In the genomic region with DNA sequence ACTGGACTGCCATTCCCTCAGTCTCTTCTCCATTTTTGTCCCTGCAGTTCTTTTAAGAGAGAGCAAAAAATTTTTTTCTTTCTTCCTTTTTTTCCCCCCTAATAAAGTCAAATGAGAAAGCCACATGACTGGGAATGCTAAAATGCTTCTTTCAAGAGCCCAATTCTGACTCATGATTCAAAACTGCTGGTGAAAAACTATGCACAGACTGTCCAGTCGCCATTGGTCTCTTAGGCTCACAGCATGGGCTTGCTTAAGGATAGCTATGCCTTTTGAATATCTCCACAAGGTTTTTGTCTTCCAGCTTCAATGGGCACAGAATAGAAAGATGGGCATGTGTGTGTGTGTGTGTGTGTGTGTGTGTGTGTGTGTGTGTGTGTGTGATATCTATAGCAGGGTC, we compare ENCODE assay signal across 20 mouse cellular contexts.
"Had no signal": no experiment of that assay in that cellular context is flagged by ENCODE, and none has a peak within 500 bp of the region (broad histone marks: within the 10 kb centered on the region; RNA-seq: fewer than 3 reads in every experiment).

No protein-coding gene starts in this region.

- H3K4me3 ChIP-seq: limb, embryonic 12.5 days; limb, embryonic 15.5 days; midbrain, embryonic 12.5 days; midbrain, embryonic 15.5 days; neural tube, embryonic 13.5 days had no signal

- H3K27ac ChIP-seq: limb, embryonic 12.5 days; limb, embryonic 15.5 days; liver, embryonic 14.5 days; macrophage; midbrain, embryonic 12.5 days; midbrain, embryonic 15.5 days; neural tube, embryonic 13.5 days; stomach, postnatal 0 days had no signal

- H3K27me3 ChIP-seq: limb, embryonic 12.5 days; limb, embryonic 15.5 days; midbrain, embryonic 12.5 days; midbrain, embryonic 15.5 days; neural tube, embryonic 13.5 days had no signal

- ATAC-seq: liver, postnatal 0 days; lung, postnatal 0 days; midbrain, embryonic 15.5 days had no signal

- H3K4me2 ChIP-seq: limb, embryonic 12.5 days; limb, embryonic 15.5 days; liver, embryonic 11.5 days; lung, embryonic 14.5 days; midbrain, embryonic 12.5 days; midbrain, embryonic 15.5 days; neural tube, embryonic 13.5 days had no signal

- H3K9ac ChIP-seq: limb, embryonic 12.5 days; limb, embryonic 15.5 days; liver, embryonic 14.5 days; liver, postnatal 0 days; lung, embryonic 14.5 days; midbrain, embryonic 12.5 days; midbrain, embryonic 15.5 days; neural tube, embryonic 13.5 days had no signal

- H3K4me1 ChIP-seq: midbrain, embryonic 12.5 days; midbrain, embryonic 15.5 days; neural tube, embryonic 13.5 days had no signal

- DNase-seq: kidney, adult 9 months; kidney, postnatal 14 days; kidney, postnatal 4 days; left cerebral cortex, postnatal 4 days; liver, postnatal 0 days; lung, embryonic 14.5 days; right cerebral cortex, postnatal 4 days; thymus, adult 2 months; thymus, postnatal 14 days; thymus, postnatal 4 days had no signal

- H3K9me3 ChIP-seq: limb, embryonic 12.5 days; limb, embryonic 15.5 days; midbrain, embryonic 12.5 days; midbrain, embryonic 15.5 days; neural tube, embryonic 13.5 days had no signal
